Mouse (Mus musculus): ENCODE data around the gene Gpr63.
A peak's percentile ranks its signal among the peaks of the same experiment; 100 is the strongest.
"Not testable (repeated sequence)": the region's sequence is repeated elsewhere in the genome, so short reads cannot be mapped to it uniquely, and the experiment has no call there.

Gene Gpr63

GRCm38 (mm10) chr4:24966299-24966991, at the start of gene Gpr63:
Gene Gpr63, plus strand, starts transcription at chr4:24966407.
- peak; percentile 82 for DNase-seq

GRCm38 (mm10) chr4:24920006-24920577, 46.1 kb upstream of the Gpr63 start:
- no peak for DNase-seq

- DNase-seq, result no peak
These were observed 41.5 kb upstream of the Gpr63 start for GRCm38 (mm10) chr4:24924726-24925125.

GRCm38 (mm10) chr4:24928260-24928780, 37.9 kb upstream of the Gpr63 start:
- DNase-seq, result no peak

- no peak for DNase-seq
These were observed 37.3 kb upstream of the Gpr63 start for GRCm38 (mm10) chr4:24928926-24929325.

GRCm38 (mm10) chr4:24942728-24943424, 23.3 kb upstream of the Gpr63 start:
- DNase-seq, result no peak

- peak in 1 of 2 experiments; percentile 7 for DNase-seq
These were observed 299 bp upstream of the Gpr63 start for GRCm38 (mm10) chr4:24965918-24966298.

- DNase-seq, result peak in 1 of 2 experiments; percentile 9
These were observed 1.0 kb downstream of the Gpr63 start for GRCm38 (mm10) chr4:24967251-24967650.

GRCm38 (mm10) chr4:24978589-24978988, 12.4 kb downstream of the Gpr63 start:
- DNase-seq, result peak; percentile 22

GRCm38 (mm10) chr4:24985612-24986011, 19.4 kb downstream of the Gpr63 start:
- no peak for DNase-seq

GRCm38 (mm10) chr4:24991475-24991874, 25.3 kb downstream of the Gpr63 start:
- DNase-seq, result no peak

- DNase-seq, result not testable (repeated sequence)
These were observed 43.1 kb downstream of the Gpr63 start for GRCm38 (mm10) chr4:25009328-25009727.

- DNase-seq, result peak; percentile 44 to 67
These were observed 45.6 kb downstream of the Gpr63 start for GRCm38 (mm10) chr4:25011780-25012179.

- DNase-seq, result no peak
These were observed 46.5 kb downstream of the Gpr63 start for GRCm38 (mm10) chr4:25012726-25013125.

- DNase-seq, result no peak
These were observed 48.9 kb downstream of the Gpr63 start for GRCm38 (mm10) chr4:25015017-25015655.

GRCm38 (mm10) chr4:25028252-25028651, 62.0 kb downstream of the Gpr63 start:
- DNase-seq, result no peak

GRCm38 (mm10) chr4:25028752-25029151, 62.5 kb downstream of the Gpr63 start:
- no peak for DNase-seq

- DNase-seq, result no peak
These were observed 63.7 kb downstream of the Gpr63 start for GRCm38 (mm10) chr4:25029875-25030274.

- DNase-seq, result peak in 1 of 2 experiments; percentile 15
These were observed 69.1 kb downstream of the Gpr63 start for GRCm38 (mm10) chr4:25035158-25035791.

GRCm38 (mm10) chr4:25035806-25036205, 69.6 kb downstream of the Gpr63 start:
- DNase-seq, result no peak

- no peak for DNase-seq
These were observed 71.1 kb downstream of the Gpr63 start for GRCm38 (mm10) chr4:25037260-25037659.

- not testable (repeated sequence) for DNase-seq
These were observed 89.3 kb downstream of the Gpr63 start for GRCm38 (mm10) chr4:25055541-25055940.

Data from cerebellum, postnatal 14 days (tissue).